Mouse (Mus musculus) neutrophil, adult 5-6 weeks (primary cell): ENCODE measurements around the gene Olfr1196. TPM values are rescaled to one million over a fixed set of nuclear protein-coding genes. Genes with fewer than 3 reads are reported as not detected.
"Not testable (repeated sequence)": the region's sequence is repeated elsewhere in the genome, so short reads cannot be mapped to it uniquely, and the experiment has no call there.

Source experiments
- ATAC-seq: fragments of 151-379, 151-347 bp; 2 replicates; pipeline ENCODE4 v1.8.0; 2017; ENCODE audit warnings: mild to moderate bottlenecking, moderate TSS enrichment; ENCODE audit not compliant: insufficient number of reproducible peaks, poor library complexity, low FRiP score, severe bottlenecking; ENCODE audit errors: extremely low read depth
- total RNA-seq: library from RNA; stranded (forward); fragments of 200-1000 nt; gene quantifications from 2 replicates; pipeline ENCODE4 v1.2.3, GENCODE M21; 2017

Olfr1196 gene
- not detected in 2 replicates for total RNA-seq

DNA sequence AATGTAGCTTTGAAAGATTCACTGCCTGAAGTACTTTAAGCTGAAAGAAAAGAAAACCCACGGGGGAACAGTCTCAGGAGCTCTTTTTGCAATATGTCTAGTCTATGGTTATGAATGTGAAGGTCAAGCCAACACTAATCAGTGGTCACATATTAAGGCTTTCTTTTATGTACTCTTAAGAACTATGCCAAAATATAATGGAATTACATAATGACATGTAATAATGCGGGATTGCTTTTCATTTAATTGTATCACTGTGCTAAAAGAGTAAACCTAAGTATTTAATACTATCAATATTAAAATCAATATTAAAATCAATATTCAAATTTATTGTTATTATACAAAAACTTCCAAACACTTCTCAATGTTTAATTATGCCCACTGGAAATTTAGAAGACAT is at the start of gene Olfr1196:
TSS of gene Olfr1196 (minus strand) at position 101 of the 400 bp plus-strand sequence.
- no peak for ATAC-seq

DNA sequence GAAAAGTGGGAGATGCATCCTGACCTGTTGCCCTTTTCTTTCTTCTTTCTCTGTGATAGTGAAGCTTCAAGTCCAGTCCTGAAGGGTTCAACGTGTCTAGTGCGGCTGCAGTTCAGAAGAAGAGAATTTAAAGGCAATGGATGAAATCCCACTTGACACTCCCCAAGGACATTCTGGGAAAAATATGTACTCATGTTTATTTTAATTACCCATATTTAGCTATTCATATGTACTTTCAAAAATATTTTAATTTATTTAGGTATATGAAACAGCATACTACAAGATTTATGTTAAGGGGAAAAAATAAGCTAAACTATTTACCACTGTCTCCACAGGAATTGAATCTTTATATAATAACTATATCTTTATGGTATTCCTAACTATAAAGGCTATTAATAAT is 46.9 kb upstream of the Olfr1196 start, which contains the start of gene Olfr1198:
TSS of gene Olfr1198 (minus strand) at position 101 of the 400 bp plus-strand sequence.
- no peak for ATAC-seq

DNA sequence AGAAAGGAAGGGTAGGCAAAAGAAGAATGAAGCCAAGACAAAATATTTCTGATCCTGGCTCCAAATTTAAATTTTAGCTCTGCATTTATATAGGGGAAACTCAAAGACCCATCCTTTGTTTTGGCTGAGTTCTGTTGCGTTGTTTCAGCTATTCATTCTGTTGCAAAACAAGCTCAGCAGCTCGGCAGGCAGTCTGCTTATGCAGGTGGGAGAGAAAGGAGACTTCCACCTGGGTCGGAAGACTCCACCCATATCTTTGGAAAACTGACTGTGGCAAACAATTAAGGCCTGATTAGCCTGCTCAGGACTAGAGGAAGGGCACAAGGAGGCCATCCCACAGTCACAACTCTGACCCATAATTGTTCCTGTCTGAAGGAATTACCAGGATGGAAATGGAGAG is 39.0 kb upstream of the Olfr1196 start:
- no peak for ATAC-seq

DNA sequence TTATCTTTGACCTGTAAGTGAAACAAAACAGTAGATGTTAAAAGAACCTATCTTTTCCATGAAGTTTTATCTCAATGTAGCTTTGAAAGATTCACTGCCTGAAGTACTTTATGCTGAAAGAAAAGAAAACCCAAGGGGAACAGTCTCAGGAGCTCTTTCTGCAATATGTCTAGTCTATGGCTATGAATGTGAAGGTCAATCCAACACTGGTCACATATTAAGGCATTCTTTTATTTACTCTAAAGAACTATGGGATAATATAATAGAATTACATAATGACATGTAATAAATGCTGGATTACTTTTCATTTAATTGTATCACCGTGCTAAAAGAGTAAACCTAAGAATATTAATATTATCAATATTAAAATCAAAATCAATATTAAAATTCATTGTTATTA is 27.9 kb upstream of the Olfr1196 start, which contains the start of gene Olfr1197:
TSS of gene Olfr1197 (minus strand) at position 101 of the 400 bp plus-strand sequence.
- no peak for ATAC-seq

DNA sequence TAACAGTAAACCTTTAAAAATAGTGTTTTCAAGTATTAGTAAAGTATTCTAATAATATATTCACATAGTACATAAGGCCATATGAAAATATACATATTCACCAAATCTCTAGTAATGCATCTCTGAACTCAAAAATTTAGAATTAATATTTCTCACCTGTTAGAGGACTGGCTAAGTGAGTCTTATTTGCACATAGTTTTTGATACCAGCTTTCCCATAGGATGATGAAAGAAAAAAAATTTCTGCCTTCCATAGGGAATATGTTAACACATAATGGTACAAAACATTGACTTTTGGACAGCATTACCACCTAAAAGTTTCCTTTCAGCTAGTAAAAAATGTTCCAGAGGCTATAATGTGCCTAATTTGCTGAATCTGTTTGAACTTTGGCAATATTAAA is 15.3 kb downstream of the Olfr1196 start, which contains the start of gene Olfr1195:
TSS of gene Olfr1195 (minus strand) at position 101 of the 400 bp plus-strand sequence.
- no peak for ATAC-seq

DNA sequence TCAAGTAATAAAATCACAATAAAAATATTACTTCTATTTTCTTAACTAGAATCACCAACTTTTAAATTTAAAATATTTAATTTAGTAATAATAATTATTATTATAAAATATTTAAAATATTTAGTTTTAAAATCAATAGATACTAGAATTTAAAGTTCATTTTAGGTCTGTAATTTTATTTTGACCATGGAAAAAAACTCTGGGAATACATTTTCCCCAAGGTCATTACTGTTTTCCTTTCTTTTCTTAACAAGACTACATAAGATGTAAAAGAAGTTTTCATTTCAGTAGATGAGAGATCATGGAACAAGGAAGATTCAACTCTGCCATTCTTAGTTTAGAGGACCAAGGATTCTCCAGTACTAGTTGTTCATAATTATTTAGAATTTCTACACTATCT is 29.1 kb downstream of the Olfr1196 start, which contains the start of gene Olfr1193:
TSS of gene Olfr1193 (plus strand) at position 301 of the 400 bp plus-strand sequence.
- not testable (repeated sequence) for ATAC-seq

DNA sequence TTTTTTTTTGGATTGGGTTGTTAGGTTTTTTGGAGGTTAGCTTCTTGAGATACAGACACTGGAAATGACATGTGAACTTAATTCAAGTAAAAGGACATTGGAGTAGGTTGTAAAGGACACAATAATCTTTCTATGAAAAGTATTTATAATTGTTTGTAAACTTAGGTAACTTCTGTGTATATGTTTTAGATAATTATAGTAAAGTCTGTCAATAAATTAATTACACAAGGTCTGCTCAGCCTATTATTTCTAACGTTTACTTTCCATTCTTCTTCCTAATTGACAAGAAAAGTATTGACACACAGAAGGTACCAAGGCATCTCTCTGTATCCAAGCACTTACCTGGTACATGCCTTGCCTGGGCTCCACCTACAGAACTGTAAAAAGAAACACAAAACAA is 56.2 kb downstream of the Olfr1196 start, which contains the start of gene Olfr1192-ps1:
TSS of gene Olfr1192-ps1 (plus strand) at position 301 of the 400 bp plus-strand sequence.
- ATAC-seq: no peak

Other genes starting within 250 kb of the Olfr1196 start
- 0.12 TPM in 1 of 2 replicates, not detected in the other for gene Olfr1183, start 249.7 kb downstream of the Olfr1196 start, total RNA-seq
- not detected in 2 replicates for gene Olfr1184, start 221.0 kb downstream of the Olfr1196 start, total RNA-seq
- gene Olfr1185-ps1, start 211.3 kb downstream of the Olfr1196 start, total RNA-seq: not detected in 2 replicates
- gene Olfr1186, start 186.0 kb downstream of the Olfr1196 start, total RNA-seq: not detected in 2 replicates
- gene Olfr1188, start 147.7 kb downstream of the Olfr1196 start, total RNA-seq: not detected in 2 replicates
- gene Olfr1189, start 118.1 kb downstream of the Olfr1196 start, total RNA-seq: not detected in 2 replicates
- not detected in 2 replicates for gene Olfr1191-ps1, start 64.1 kb downstream of the Olfr1196 start, total RNA-seq
- 0.12 TPM in 1 of 2 replicates, not detected in the other for gene Olfr1192-ps1, start 56.1 kb downstream of the Olfr1196 start, total RNA-seq
- gene Olfr1193, start 29.0 kb downstream of the Olfr1196 start, total RNA-seq: not detected in 2 replicates
- not detected in 2 replicates for gene Olfr1195, start 15.4 kb downstream of the Olfr1196 start, total RNA-seq
- not detected in 2 replicates for gene Olfr1197, start 27.8 kb upstream of the Olfr1196 start, total RNA-seq
- not detected in 2 replicates for gene Olfr1198, start 46.8 kb upstream of the Olfr1196 start, total RNA-seq
- gene Olfr1199, start 55.9 kb upstream of the Olfr1196 start, total RNA-seq: not detected in 2 replicates
- gene Olfr1200, start 65.9 kb upstream of the Olfr1196 start, total RNA-seq: not detected in 2 replicates
- not detected in 2 replicates for gene Olfr1201, start 88.4 kb upstream of the Olfr1196 start, total RNA-seq
- not detected in 2 replicates for gene Olfr1202, start 109.9 kb upstream of the Olfr1196 start, total RNA-seq
- gene Olfr1205, start 125.1 kb upstream of the Olfr1196 start, total RNA-seq: not detected in 2 replicates
- not detected in 2 replicates for gene Olfr1204, start 144.7 kb upstream of the Olfr1196 start, total RNA-seq
- gene Olfr1206, start 158.6 kb upstream of the Olfr1196 start, total RNA-seq: not detected in 2 replicates
- gene Olfr1208, start 197.7 kb upstream of the Olfr1196 start, total RNA-seq: 0.25 TPM in 1 of 2 replicates, not detected in the other
- not detected in 2 replicates for gene Olfr1209, start 210.6 kb upstream of the Olfr1196 start, total RNA-seq
- gene Olfr1211, start 233.5 kb upstream of the Olfr1196 start, total RNA-seq: not detected in 2 replicates
- gene Olfr1212, start 249.4 kb upstream of the Olfr1196 start, total RNA-seq: not detected in 2 replicates